Mouse (Mus musculus) thymus, postnatal 0 days (tissue): ENCODE results near the gene Psmc6. TPM values are rescaled to one million over a fixed set of nuclear protein-coding genes. Genes with fewer than 3 reads are reported as not detected.

Source experiments
- DNase-seq: peaks from one replicate; pipeline ENCODE4 v3.0.0-alpha.2; 2015; ENCODE audit warnings: low spot score
- polyA plus RNA-seq: library from polyadenylated mRNA; unstranded; fragments of >200 nt; fragmentation: Nextera tagmentation; extraction: Ambion mirVana; gene quantifications from 2 replicates; pipeline ENCODE4 v1.2.1, GENCODE M21; 2015

Psmc6 gene
- polyA plus RNA-seq: 168 and 169 TPM in 2 replicates

DNA sequence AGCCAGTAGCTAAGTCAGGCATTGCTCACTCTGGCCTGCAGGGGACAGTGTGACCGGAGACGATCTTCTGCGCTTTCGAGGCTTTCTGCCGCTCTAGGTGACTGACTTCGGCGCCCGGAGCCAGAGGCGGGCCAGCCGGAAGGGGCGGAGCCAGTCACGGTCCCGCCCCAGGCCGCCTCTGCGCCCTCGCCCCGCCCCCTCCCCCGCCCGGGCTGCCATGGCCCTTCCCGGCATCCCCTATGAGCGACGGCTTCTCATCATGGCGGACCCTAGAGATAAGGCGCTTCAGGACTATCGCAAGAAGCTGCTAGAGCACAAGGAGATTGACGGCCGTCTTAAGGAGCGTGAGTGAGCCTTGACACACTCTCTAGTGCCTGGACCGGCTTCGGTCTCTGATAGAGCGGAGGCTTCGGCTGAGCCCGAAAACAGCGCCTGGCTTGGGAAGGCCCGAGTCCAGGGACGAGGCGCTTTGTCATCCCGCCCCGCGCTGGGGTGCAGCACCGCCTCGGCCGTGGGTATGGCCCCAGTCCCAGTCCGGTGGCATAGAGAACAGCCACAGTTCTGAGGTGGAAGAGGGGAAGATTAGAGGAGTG, at the start of gene Psmc6:
Gene Psmc6 (plus strand): TSS at position 200 of the 593 bp plus-strand sequence.
- peak; percentile 95 for DNase-seq

- no peak for DNase-seq
Observed at GRCm38 (mm10) chr14:45282066-45282465, 47.5 kb upstream of the Psmc6 start.

DNA sequence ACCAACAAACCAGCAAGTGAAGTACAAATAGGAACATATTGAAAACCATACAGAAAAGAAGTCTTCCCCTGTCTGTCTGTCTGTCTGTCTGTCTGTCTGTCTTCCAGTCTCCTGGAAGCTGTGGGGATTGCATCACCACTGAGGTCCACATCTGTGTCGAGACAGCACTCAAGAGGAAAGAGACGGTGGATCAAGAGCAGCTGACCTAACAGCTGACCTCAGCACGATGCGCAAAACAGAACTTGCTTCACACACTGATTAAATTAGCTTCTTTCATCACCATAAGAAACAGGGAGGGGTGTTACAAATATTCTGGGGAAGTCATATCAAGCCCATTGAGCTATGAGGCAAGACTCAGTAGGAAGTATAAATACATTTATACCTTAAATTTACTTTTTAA, 38.0 kb upstream of the Psmc6 start:
- DNase-seq: no peak

DNA sequence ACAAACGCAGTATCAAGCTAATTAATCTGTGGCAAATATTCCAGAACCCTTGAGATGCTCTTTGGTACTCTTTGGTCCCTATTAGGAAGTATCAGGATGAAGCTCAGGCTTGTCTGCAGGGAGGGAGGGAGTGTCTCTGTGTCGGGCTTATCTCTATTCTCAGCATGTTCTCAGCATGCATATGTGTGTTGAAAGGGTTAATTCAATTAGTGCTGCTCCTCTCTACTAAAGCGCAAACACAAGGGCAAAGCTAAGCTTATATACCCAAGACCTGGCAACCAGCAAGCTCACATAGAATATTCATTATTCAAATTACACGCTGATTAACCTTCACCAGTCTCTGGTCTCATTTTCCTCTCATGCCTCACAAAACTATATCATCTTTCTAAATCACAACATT, 25.6 kb upstream of the Psmc6 start:
- DNase-seq: no peak

DNA sequence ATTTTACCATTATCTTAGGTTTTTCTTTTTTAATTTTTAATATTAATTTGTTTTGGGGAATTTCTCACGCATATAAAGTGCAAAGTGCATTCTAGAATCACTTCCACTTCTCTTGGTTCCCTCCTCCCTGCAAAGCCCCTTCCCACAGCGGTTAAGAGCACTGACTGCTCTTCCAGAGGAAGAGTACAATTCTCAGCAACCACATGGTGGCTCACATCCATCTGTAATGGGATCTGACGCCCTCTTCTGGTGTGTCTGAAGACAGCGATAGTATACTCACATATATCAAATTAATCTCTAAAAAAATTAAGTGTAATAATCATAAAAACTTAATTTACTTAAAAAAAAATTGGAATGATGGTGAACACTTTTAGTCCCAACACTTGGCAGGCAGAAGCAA, 25.2 kb upstream of the Psmc6 start:
- DNase-seq: no peak

DNA sequence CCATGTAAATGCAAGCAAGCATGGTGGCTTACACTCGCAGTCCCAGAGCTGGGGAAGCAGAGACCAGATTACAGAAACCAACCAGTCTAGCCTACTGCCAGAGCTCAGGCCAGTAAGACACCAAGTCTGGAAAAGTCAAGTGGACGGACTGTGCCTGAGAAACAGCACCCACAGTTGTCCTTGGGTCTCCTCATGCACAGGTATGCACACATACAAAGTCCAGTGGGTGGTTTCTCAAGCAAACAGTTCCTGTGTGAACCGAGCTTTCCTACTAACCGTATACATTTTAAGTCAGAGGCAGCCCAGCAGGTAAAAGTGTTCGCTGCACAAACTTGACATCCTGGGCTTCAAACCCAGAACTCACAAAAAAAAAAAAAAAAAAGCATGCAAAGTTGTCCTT, 23.7 kb upstream of the Psmc6 start:
- no peak for DNase-seq

DNA sequence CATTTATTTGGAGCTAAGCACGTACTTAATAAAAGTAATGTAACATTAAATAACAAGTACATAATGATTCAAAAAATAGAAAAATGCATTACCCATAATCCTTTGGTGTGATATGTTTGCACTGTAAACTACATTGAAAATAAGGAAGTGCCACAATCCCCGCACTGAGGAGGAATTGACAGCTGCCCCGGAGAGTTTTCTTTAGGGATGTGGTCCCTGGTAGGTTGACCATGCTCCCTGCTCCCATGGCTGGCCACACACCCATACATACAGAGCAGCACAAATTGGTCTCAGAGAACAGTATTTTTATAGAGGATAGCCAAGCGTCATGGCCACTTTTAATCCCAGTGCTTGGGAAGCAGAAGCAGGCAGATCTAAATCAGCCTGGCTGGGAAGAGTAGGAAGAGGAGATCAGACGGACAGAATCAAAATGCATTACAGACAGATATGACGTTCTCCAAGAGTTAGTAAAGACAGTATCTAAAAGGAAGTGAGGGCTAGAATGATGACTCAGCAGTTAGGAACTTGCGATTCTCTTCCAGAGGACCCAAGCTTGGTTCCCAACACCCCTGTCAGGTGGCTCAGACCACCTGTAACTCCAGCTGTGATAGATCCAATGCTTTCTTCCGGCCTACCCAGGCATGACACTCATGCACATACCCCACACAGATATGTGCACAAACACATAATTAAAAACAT, 21.8 kb upstream of the Psmc6 start:
- DNase-seq: no peak

GRCm38 (mm10) chr14:45309646-45310045, 19.9 kb upstream of the Psmc6 start:
- no peak for DNase-seq

DNA sequence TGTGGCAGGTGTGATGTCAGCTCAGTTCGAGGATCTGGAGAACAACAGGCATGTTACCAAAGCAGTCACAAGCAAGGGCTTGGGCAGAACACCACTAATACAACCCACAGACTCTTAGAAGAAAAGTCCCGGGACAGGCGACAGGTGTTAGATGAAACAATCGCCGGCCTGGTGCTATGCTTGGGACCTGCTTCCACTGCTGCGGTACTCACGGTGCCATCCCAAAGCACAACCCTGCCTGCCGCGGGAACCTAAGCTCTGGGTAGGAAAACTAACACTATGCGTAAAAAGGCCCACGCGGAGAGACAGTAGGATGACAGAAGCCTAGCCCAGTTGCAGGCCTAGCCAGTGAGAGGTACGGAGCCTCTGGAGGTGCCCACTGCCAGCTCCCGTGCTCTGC, 19.5 kb upstream of the Psmc6 start:
- no peak for DNase-seq

- DNase-seq: no peak
Observed at GRCm38 (mm10) chr14:45316927-45317326, 12.7 kb upstream of the Psmc6 start.

DNA sequence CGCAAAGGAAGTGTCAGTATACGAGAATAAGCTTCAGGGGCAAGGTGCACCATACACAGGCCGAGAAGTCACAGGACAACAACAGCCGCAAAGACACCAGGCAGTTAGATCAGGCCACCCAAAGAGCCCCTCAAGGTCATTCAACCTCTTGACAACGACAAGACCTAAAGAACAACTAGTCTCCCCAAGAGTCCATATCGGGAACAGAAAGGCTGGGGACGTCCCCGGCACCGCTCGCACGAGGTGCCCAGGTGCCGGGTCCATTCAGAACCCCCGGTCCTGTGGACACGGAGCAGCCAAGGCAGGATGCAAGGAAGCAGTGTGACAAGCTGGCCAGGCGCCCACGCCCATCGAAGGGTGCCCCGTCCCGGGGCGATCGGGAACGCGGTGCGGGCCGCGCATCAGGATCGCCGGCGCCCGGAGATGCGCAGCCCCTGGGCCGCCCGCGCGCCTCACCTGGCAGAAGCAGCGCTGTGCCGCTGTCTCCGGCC, 11.6 kb upstream of the Psmc6 start:
- DNase-seq: peak; percentile 42

DNA sequence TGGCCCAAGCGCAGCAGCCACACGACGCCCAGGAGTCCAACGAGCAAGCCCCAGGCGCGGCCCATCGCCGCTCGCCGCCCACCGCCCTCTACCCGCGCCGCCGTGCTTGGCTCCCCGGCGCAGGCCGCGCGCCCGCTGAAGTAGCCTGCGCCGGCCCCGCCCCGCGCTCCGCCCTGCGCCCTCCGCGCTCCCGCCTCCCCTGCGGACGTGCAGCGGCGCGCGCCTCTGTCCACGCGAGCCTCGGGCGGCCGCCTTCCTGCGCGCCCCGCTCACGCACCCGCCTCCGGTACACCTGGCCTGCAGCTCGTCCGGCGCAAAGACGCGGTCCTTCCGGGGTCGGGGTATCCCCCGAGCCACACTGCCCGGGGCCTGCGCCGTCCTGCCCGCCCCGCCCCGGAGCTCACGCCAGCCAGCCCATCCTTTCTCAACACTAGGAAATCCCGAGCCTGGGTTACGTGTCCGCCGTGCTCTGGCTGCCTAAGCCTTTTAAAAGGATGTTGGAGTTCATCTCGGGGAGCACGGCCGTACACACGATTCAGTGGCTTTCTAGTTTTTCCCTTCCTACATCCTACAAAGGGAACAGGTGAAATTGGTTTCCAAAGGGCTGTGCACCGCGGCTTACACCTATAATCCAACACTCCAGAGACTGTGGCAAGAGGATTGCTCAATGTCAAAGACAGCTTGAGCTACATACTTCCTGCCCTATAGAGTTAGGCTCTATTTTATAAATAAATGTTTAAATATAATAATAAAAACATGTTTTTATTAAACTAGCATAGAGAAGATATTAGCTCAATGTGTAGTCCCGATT, 11.0 kb upstream of the Psmc6 start, which contains the start of gene Ero1l:
Gene Ero1l (minus strand): TSS at position 346 of the 811 bp plus-strand sequence.
- peak; percentile 81 for DNase-seq

DNA sequence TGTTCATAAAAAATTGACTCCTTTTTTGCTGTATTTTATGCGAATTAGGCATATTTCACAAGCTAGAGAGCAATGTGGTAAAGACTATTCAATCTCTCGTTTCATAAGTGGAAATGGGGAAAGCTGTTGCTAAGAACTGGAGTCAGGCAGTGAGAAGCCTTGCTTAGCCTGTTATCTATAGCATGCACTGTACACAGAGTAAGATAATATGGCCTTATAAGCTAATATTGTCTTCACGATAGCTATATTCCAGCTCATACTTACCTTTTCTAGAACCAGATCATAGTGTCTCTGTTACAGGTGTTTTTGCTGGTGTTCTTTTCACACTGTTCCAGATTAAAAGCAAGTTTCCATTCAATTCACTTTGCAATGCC, 10.4 kb upstream of the Psmc6 start:
- no peak for DNase-seq

GRCm38 (mm10) chr14:45320111-45320510, 9.5 kb upstream of the Psmc6 start:
- DNase-seq: no peak

DNA sequence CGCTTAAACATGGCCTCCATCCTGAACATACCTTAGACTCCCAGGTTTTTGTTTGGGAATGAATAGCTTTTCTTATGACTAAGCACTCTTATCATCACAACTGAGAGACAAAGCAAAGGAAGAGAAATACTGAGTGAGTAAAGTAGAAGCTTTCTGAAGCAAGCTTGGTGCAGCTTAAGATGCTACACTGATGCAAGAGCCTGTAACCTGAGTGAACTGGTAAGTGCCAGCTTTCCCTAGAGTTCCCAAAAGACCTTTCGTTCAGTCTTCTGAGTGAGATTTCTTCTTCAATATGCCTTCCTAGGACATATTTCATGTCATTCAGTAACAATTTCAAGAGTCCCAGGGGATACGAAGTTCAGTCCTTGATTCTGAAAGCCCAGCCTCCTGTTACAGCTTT, 8.5 kb upstream of the Psmc6 start:
- no peak for DNase-seq

- no peak for DNase-seq
Observed at GRCm38 (mm10) chr14:45321622-45322021, 8.0 kb upstream of the Psmc6 start.

GRCm38 (mm10) chr14:45322450-45322849, 7.1 kb upstream of the Psmc6 start:
- DNase-seq: no peak

DNA sequence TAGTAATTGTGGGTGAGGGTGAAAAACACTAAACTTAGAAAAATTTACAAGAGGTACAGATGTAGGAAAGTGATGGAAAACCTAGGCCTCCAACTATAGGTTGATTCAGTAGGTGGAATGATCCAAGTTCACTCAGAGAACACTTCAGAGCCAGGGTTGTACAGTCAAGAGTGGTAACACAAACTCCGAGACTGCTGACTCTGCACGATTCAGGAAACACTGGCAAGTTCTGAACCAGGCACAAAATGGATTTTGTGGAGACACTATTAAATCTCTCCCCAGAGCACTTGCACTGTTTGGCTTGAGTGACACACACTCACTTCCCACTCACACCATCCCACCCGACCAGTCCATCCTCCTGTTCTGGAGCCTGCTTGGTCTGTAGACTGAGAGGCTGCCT, 6.3 kb upstream of the Psmc6 start:
- no peak for DNase-seq

GRCm38 (mm10) chr14:45325471-45325870, 4.1 kb upstream of the Psmc6 start:
- no peak for DNase-seq

DNA sequence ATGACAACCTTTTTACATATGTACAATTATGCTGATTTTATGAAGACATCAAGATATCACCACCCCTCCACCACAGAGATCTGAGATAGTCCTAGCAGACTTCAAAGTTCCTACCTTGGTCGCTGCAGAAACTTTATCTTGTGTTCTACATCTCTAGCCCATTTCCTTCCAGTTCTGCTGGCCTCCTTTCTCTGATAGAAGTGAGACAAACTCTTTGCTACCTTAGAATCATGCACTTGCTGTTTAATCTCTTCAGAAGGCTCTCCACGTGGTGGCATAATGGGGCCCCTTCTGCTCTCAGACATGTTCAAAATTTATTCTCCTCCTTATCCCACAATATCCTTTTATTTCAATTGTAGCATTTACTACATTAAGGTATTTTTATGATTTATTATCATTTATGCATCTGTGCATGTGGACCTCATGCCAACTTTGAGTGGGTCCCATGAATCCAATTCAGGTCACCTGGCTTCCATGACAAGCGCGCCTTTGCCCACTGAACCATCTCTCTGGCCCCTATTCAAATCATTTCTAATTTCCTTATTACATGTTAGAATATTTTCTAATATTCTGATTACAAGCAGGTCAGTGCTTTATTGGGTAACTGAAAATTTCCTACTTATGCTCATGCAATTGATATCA, 1.4 kb upstream of the Psmc6 start:
- DNase-seq: peak; percentile 71

DNA sequence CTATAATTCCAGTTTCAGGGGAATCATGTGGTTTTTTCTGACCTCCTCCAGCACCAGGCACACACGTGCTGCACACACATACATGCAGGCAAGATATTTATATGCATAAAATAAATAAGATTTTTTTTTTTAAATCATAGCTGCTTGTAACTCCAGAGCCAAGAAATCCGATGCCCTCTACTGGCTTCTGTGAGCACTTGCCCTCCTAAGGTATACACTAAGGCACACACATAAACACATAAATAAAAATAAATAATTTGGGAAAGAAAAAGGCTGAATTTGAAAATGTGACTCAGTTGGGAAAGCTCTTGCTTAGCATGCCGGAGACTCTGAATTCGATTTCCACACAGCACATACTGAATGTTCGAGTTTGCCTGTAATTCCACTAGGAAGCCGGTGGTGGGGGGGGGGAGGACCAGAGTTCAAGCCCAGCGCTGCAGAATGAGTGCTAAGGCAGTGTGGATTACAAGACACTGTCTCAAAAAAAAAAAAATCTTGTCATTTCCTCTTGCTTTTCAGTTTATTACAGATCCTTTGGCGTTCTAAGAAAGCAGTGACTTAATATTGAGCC, 485 bp upstream of the Psmc6 start:
- DNase-seq: no peak
